Mouse (Mus musculus): ENCODE data around the gene Selenov. TPM values are rescaled to one million over a fixed set of nuclear protein-coding genes. Genes with fewer than 3 reads are reported as not detected.

The Selenov gene
- polyA plus RNA-seq, 1 experiment from 2014 or later = 0.26 TPM

Other genes with a start within 250 kb of the Selenov start
- 229 and 245 TPM in 2 replicates for gene Psmc4, start 241.1 kb downstream of the Selenov start, polyA plus RNA-seq (2015; fragmentation: Nextera tagmentation; extraction: Ambion mirVana)
- gene Fcgbp, start 219.9 kb downstream of the Selenov start, polyA plus RNA-seq (2015; fragmentation: Nextera tagmentation; extraction: Ambion mirVana) = 0.92 and 0.96 TPM in 2 replicates
- 0.08 TPM in 2 replicates for gene 9530053A07Rik, start 161.7 kb downstream of the Selenov start, polyA plus RNA-seq (2015; fragmentation: Nextera tagmentation; extraction: Ambion mirVana)
- gene Fbl, start 121.5 kb downstream of the Selenov start, polyA plus RNA-seq (2015; fragmentation: Nextera tagmentation; extraction: Ambion mirVana) = 111 and 114 TPM in 2 replicates
- gene Dyrk1b, start 111.7 kb downstream of the Selenov start, polyA plus RNA-seq (2015; fragmentation: Nextera tagmentation; extraction: Ambion mirVana) = 13.1 and 15.0 TPM in 2 replicates
- 4.5 and 10.9 TPM in 2 replicates for gene Eid2, start 23.3 kb downstream of the Selenov start, polyA plus RNA-seq (2015; fragmentation: Nextera tagmentation; extraction: Ambion mirVana)
- 13.8 and 15.6 TPM in 2 replicates for gene Eid2b, start 13.4 kb downstream of the Selenov start, polyA plus RNA-seq (2015; fragmentation: Nextera tagmentation; extraction: Ambion mirVana)
- 0.43 and 0.45 TPM in 2 replicates for gene Dll3, start 11.1 kb upstream of the Selenov start, polyA plus RNA-seq (2015; fragmentation: Nextera tagmentation; extraction: Ambion mirVana)
- gene Timm50, start 20.9 kb upstream of the Selenov start, polyA plus RNA-seq (2015; fragmentation: Nextera tagmentation; extraction: Ambion mirVana) = 117 and 122 TPM in 2 replicates
- gene Supt5, start 47.6 kb upstream of the Selenov start, polyA plus RNA-seq (2015; fragmentation: Nextera tagmentation; extraction: Ambion mirVana) = 53.4 and 59.8 TPM in 2 replicates
- 1,088 and 1,198 TPM in 2 replicates for gene Rps16, start 59.5 kb upstream of the Selenov start, polyA plus RNA-seq (2015; fragmentation: Nextera tagmentation; extraction: Ambion mirVana)
- gene Plekhg2, start 81.4 kb upstream of the Selenov start, polyA plus RNA-seq (2015; fragmentation: Nextera tagmentation; extraction: Ambion mirVana) = 29.9 and 33.3 TPM in 2 replicates
- 18.6 and 19.6 TPM in 2 replicates for gene Zfp36, start 89.1 kb upstream of the Selenov start, polyA plus RNA-seq (2015; fragmentation: Nextera tagmentation; extraction: Ambion mirVana)
- gene Med29, start 101.5 kb upstream of the Selenov start, polyA plus RNA-seq (2015; fragmentation: Nextera tagmentation; extraction: Ambion mirVana) = 44.6 and 47.8 TPM in 2 replicates
- gene Paf1, start 101.8 kb upstream of the Selenov start, polyA plus RNA-seq (2015; fragmentation: Nextera tagmentation; extraction: Ambion mirVana) = 60.2 and 70.3 TPM in 2 replicates
- gene Gmfg, start 146.3 kb upstream of the Selenov start, polyA plus RNA-seq (2015; fragmentation: Nextera tagmentation; extraction: Ambion mirVana) = 19.5 and 23.8 TPM in 2 replicates
- gene Lrfn1, start 160.8 kb upstream of the Selenov start, polyA plus RNA-seq (2015; fragmentation: Nextera tagmentation; extraction: Ambion mirVana) = 2.1 and 2.8 TPM in 2 replicates
- not detected in 2 replicates for gene Ifnl2, start 219.3 kb upstream of the Selenov start, polyA plus RNA-seq (2015; fragmentation: Nextera tagmentation; extraction: Ambion mirVana)
- not detected in 2 replicates for gene Ifnl3, start 231.7 kb upstream of the Selenov start, polyA plus RNA-seq (2015; fragmentation: Nextera tagmentation; extraction: Ambion mirVana)
- gene Sycn, start 249.7 kb upstream of the Selenov start, polyA plus RNA-seq (2015; fragmentation: Nextera tagmentation; extraction: Ambion mirVana) = 0.27 and 0.45 TPM in 2 replicates

Measured in kidney, postnatal 0 days (tissue).